Mouse (Mus musculus): Measurements from ENCODE around the gene Pecam1. TPM values are rescaled to one million over a fixed set of nuclear protein-coding genes. Genes with fewer than 3 reads are reported as not detected.

Pecam1 gene
- polyA plus RNA-seq, 1 experiment from 2014 or later, result 46.8 TPM

DNA sequence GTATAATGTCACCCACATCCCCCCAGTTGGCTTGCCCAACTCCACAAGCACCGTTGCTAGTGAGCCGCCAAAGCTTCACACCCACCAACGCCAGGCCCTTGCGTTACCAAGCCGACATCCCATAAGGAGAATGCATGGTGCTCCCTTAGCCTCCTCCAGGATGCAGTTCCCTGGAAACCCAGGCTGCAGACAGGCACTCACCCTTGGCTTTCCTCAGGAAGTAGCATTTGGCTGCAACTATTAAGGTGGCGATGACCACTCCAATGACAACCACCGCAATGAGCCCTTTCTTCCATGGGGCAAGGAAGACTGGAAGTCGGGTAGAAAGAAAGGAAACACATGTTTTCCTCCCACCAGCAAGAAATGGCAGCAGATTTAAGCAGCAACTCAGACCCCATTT, 66.4 kb downstream of the Pecam1 start:
- Histone ChIP-seq H3K36me3 (ENCODE audit: control insufficient read depth, insufficient read depth, low read length) (no peaks in the 10 kb centered on the region), H3K27me3 (replicated peaks; ENCODE audit: control insufficient read depth, insufficient read depth, low read length) (no peaks in the 10 kb centered on the region), H3K4me3 (ENCODE audit: low read depth, low read length) (no peak overlapping the region), H3K9me3 (ENCODE audit: control insufficient read depth, low read length) (no peaks in the 10 kb centered on the region), H3K9ac (ENCODE audit: low read depth, low read length) (no peak overlapping the region), H3K27ac (replicated peaks; ENCODE audit: low read depth, low read length) (no peak overlapping the region), H3K4me1 (ENCODE audit: control insufficient read depth, insufficient read depth, low read length) (no peaks in the 10 kb centered on the region), H3K4me2 (ENCODE audit: low read depth, low read length) (no peak overlapping the region)
- 93% methylated on average over 8 of the region's 8 CpGs for WGBS
- ATAC-seq (ENCODE audit: low read depth) (no peak), DNase-seq (ENCODE audit: low spot score) (no peak)

GRCm38 (mm10) chr11:106683345-106683744, 67.1 kb downstream of the Pecam1 start:
- H3K4me3 ChIP-seq (ENCODE audit: low read depth, low read length), result no peak overlapping the region
- ATAC-seq (ENCODE audit: low read depth), result no peak
- no peaks in the 10 kb centered on the region for H3K4me1 ChIP-seq (ENCODE audit: control insufficient read depth, insufficient read depth, low read length)
- H3K9me3 ChIP-seq (ENCODE audit: control insufficient read depth, low read length), result no peaks in the 10 kb centered on the region
- H3K36me3 ChIP-seq (ENCODE audit: control insufficient read depth, insufficient read depth, low read length), result no peaks in the 10 kb centered on the region
- H3K27me3 ChIP-seq (replicated peaks; ENCODE audit: control insufficient read depth, insufficient read depth, low read length), result no peaks in the 10 kb centered on the region
- H3K27ac ChIP-seq (replicated peaks; ENCODE audit: low read depth, low read length), result no peak overlapping the region
- no peak overlapping the region for H3K4me2 ChIP-seq (ENCODE audit: low read depth, low read length)
- 76% methylated on average over 3 of the region's 3 CpGs for WGBS
- no peak for DNase-seq (ENCODE audit: low spot score)
- H3K9ac ChIP-seq (ENCODE audit: low read depth, low read length), result no peak overlapping the region

GRCm38 (mm10) chr11:106681138-106681537, 69.3 kb downstream of the Pecam1 start:
- Histone ChIP-seq H3K9ac (ENCODE audit: low read depth, low read length) (no peak overlapping the region), H3K36me3 (ENCODE audit: control insufficient read depth, insufficient read depth, low read length) (no peaks in the 10 kb centered on the region), H3K27ac (replicated peaks; ENCODE audit: low read depth, low read length) (no peak overlapping the region), H3K4me1 (ENCODE audit: control insufficient read depth, insufficient read depth, low read length) (0 out of 2 replicates have a peak, but pooled peaks cover 5% of the 10 kb centered on the region), H3K4me2 (ENCODE audit: low read depth, low read length) (no peak overlapping the region), H3K9me3 (ENCODE audit: control insufficient read depth, low read length) (no peaks in the 10 kb centered on the region), H3K27me3 (replicated peaks; ENCODE audit: control insufficient read depth, insufficient read depth, low read length) (no peaks in the 10 kb centered on the region), H3K4me3 (ENCODE audit: low read depth, low read length) (no peak overlapping the region)
- 79% methylated on average over 6 of the region's 6 CpGs for WGBS
- ATAC-seq (ENCODE audit: low read depth) (no peak), DNase-seq (ENCODE audit: low spot score) (no peak)

DNA sequence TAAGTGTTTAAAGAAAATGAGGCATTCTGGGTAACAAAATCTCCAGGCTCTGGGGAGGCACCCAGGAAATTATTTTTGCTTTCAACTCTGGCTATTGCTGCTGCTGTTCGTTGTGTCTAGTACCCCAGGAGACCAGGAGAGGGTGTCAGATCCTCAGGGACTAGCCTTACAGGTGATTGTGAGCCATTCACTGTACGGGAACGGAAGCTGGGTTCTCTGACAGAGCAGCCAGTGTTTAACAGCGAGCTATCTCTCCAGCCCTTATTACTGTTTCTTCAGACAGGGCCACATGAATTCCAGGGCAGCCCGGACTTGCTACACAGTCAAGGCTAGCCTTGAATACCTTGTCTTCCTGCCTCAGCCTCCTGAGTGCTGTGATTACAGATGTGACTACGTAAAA, 70.6 kb downstream of the Pecam1 start:
- Histone ChIP-seq H3K36me3 (ENCODE audit: control insufficient read depth, insufficient read depth, low read length) (no peaks in the 10 kb centered on the region), H3K4me3 (ENCODE audit: low read depth, low read length) (no peak overlapping the region), H3K4me1 (ENCODE audit: control insufficient read depth, insufficient read depth, low read length) (peaks cover 9% of the 10 kb centered on the region), H3K9ac (ENCODE audit: low read depth, low read length) (no peak overlapping the region), H3K9me3 (ENCODE audit: control insufficient read depth, low read length) (no peaks in the 10 kb centered on the region), H3K27ac (replicated peaks; ENCODE audit: low read depth, low read length) (no peak overlapping the region), H3K4me2 (ENCODE audit: low read depth, low read length) (no peak overlapping the region), H3K27me3 (replicated peaks; ENCODE audit: control insufficient read depth, insufficient read depth, low read length) (no peaks in the 10 kb centered on the region)
- ATAC-seq (ENCODE audit: low read depth), result no peak
- 53% methylated on average over 6 of the region's 6 CpGs for WGBS
- DNase-seq (ENCODE audit: low spot score), result peak; percentile 38

DNA sequence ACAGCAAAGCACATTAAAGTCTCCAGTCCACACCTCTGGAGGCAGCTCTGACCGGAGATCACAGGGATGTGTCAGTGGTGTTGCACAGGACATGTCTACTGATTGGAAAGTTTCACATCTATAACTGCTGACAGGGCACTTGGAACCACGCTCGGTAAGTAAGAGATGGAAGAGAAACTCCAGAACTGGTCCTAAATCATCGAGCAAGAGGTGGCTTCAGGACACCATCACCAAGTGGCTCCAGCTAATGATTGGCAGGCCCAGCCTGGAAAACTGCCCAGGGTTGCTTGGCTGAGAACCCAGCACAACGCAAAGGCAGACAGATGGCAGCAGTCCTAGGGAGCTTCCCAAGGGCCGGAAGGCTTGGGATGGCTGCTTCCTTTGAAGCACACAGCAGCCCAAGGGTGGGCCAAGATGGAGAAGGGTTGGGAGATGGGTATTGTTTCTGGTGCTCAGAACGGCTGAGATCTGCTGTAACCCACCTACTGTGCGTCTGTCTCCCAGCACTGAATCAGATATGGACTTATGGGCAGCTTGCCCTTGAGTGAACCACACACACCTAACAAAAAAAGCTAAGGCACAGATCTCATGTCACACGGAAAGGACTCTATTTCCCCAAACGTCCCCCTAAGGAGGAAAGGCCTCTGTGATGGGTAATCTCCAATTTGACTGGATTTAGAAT, 72.4 kb downstream of the Pecam1 start:
- peaks cover 20% of the 10 kb centered on the region for H3K4me1 ChIP-seq (ENCODE audit: control insufficient read depth, insufficient read depth, low read length)
- H3K4me2 ChIP-seq (ENCODE audit: low read depth, low read length), result no peak overlapping the region
- no peak overlapping the region for H3K9ac ChIP-seq (ENCODE audit: low read depth, low read length)
- no peak overlapping the region for H3K27ac ChIP-seq (replicated peaks; ENCODE audit: low read depth, low read length)
- DNase-seq (ENCODE audit: low spot score) (peak; percentile 57), ATAC-seq (ENCODE audit: low read depth) (no peak)
- H3K4me3 ChIP-seq (ENCODE audit: low read depth, low read length), result no peak overlapping the region
- H3K9me3 ChIP-seq (ENCODE audit: control insufficient read depth, low read length), result no peaks in the 10 kb centered on the region
- no peaks in the 10 kb centered on the region for H3K36me3 ChIP-seq (ENCODE audit: control insufficient read depth, insufficient read depth, low read length)
- no peaks in the 10 kb centered on the region for H3K27me3 ChIP-seq (replicated peaks; ENCODE audit: control insufficient read depth, insufficient read depth, low read length)
- WGBS, result 76% methylated on average over 10 of the region's 10 CpGs

DNA sequence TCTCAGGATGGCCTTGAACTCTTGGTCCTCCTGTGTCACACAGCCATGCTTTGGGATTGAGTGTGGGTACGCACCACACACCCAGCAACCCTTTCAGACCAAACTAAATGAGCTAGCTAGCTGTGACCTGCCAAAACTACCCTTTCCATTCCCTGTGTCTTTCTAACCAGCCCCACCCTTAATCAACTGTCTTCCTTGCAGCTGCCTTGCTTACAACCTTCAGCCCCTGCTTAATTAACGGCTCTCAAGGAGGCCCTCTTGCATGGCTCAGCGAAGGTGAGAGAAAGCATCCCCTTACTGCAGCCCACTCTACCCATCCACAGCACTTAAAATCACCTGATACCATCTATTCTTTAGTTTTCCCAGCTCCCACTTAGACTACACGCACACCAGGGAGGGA, 73.1 kb downstream of the Pecam1 start:
- H3K4me2 ChIP-seq (ENCODE audit: low read depth, low read length), result no peak overlapping the region
- peaks cover 20% of the 10 kb centered on the region for H3K4me1 ChIP-seq (ENCODE audit: control insufficient read depth, insufficient read depth, low read length)
- H3K9ac ChIP-seq (ENCODE audit: low read depth, low read length), result no peak overlapping the region
- no peaks in the 10 kb centered on the region for H3K36me3 ChIP-seq (ENCODE audit: control insufficient read depth, insufficient read depth, low read length)
- no peak overlapping the region for H3K27ac ChIP-seq (replicated peaks; ENCODE audit: low read depth, low read length)
- 80% methylated on average over 4 of the region's 4 CpGs for WGBS
- no peaks in the 10 kb centered on the region for H3K27me3 ChIP-seq (replicated peaks; ENCODE audit: control insufficient read depth, insufficient read depth, low read length)
- H3K9me3 ChIP-seq (ENCODE audit: control insufficient read depth, low read length), result no peaks in the 10 kb centered on the region
- DNase-seq (ENCODE audit: low spot score) (no peak), ATAC-seq (ENCODE audit: low read depth) (no peak)
- no peak overlapping the region for H3K4me3 ChIP-seq (ENCODE audit: low read depth, low read length)

DNA sequence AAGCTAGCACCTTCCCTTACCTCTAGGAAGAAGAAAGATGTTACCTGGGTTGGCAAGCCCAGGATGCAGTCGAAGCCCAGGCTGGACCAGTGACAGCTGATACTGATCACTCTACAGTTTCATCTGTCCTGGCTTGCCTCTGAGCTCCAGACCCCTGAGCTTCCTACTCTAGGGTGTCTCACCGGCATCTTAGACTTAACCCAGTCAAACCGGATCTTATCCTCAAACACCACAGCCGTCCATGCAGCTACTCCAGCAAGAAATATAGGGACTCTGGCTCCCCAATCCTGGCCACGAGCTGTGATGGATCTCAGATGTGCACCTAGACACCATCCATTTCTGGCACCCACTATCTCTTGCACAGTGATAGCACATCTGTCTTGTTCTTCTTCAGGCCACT, 74.6 kb downstream of the Pecam1 start:
- Histone ChIP-seq H3K4me3 (ENCODE audit: low read depth, low read length) (no peak overlapping the region), H3K27ac (replicated peaks; ENCODE audit: low read depth, low read length) (peak overlapping the region; percentile 73; the same call in 1 of the 2 replicates), H3K9me3 (ENCODE audit: control insufficient read depth, low read length) (no peaks in the 10 kb centered on the region), H3K27me3 (replicated peaks; ENCODE audit: control insufficient read depth, insufficient read depth, low read length) (no peaks in the 10 kb centered on the region), H3K36me3 (ENCODE audit: control insufficient read depth, insufficient read depth, low read length) (no peaks in the 10 kb centered on the region), H3K9ac (ENCODE audit: low read depth, low read length) (no peak overlapping the region), H3K4me2 (ENCODE audit: low read depth, low read length) (no peak overlapping the region), H3K4me1 (ENCODE audit: control insufficient read depth, insufficient read depth, low read length) (peaks cover 20% of the 10 kb centered on the region)
- 75% methylated on average over 5 of the region's 5 CpGs for WGBS
- DNase-seq (ENCODE audit: low spot score) (no peak), ATAC-seq (ENCODE audit: low read depth) (no peak)

- H3K36me3 ChIP-seq (ENCODE audit: control insufficient read depth, insufficient read depth, low read length), result no peaks in the 10 kb centered on the region
- no peak overlapping the region for H3K9ac ChIP-seq (ENCODE audit: low read depth, low read length)
- peak overlapping the region; percentile 73 for H3K27ac ChIP-seq (replicated peaks; ENCODE audit: low read depth, low read length)
- peaks cover 20% of the 10 kb centered on the region for H3K4me1 ChIP-seq (ENCODE audit: control insufficient read depth, insufficient read depth, low read length)
- WGBS, result 47% methylated on average over 10 of the region's 10 CpGs
- no peaks in the 10 kb centered on the region for H3K27me3 ChIP-seq (replicated peaks; ENCODE audit: control insufficient read depth, insufficient read depth, low read length)
- peak overlapping the region; percentile 39; the same call in 1 of the 2 replicates for H3K4me2 ChIP-seq (ENCODE audit: low read depth, low read length)
- peak; percentile 33 for DNase-seq (ENCODE audit: low spot score)
- no peaks in the 10 kb centered on the region for H3K9me3 ChIP-seq (ENCODE audit: control insufficient read depth, low read length)
- no peak overlapping the region for H3K4me3 ChIP-seq (ENCODE audit: low read depth, low read length)
- ATAC-seq (ENCODE audit: low read depth), result no peak
Measured at GRCm38 (mm10) chr11:106675201-106675726, 75.2 kb downstream of the Pecam1 start.

DNA sequence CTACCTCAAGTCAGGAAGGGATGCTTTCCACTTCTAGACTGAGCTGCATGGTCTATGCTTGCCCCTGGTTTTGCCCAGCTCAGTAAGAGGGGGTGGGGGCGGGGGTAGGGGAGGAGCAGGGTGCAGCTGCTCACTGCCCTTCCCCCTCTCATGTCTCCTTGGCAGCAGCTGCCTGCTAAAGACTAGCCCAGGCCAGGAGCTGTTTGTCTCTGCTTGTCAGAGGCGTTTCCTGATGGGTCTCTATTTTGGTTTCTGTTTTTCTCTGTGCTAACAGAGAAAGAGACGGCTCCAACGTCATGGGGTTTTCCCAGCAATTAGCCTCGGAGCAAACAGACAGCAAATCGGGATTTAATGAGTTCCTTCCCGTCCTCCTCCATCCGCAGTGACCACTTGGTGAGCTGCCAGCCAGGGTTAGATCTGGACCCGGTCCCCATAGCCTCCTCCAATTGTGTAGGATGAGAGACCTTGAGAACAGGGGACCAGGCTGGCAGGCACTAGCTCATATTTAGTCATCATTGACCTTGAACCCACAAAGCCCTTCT, 75.7 kb downstream of the Pecam1 start:
- Histone ChIP-seq H3K9me3 (ENCODE audit: control insufficient read depth, low read length) (no peaks in the 10 kb centered on the region), H3K4me2 (ENCODE audit: low read depth, low read length) (peak overlapping the region; percentile 39), H3K27ac (replicated peaks; ENCODE audit: low read depth, low read length) (peak overlapping the region; percentile 73), H3K4me1 (ENCODE audit: control insufficient read depth, insufficient read depth, low read length) (peaks cover 21% of the 10 kb centered on the region), H3K9ac (ENCODE audit: low read depth, low read length) (no peak overlapping the region), H3K27me3 (replicated peaks; ENCODE audit: control insufficient read depth, insufficient read depth, low read length) (no peaks in the 10 kb centered on the region), H3K36me3 (ENCODE audit: control insufficient read depth, insufficient read depth, low read length) (no peaks in the 10 kb centered on the region), H3K4me3 (ENCODE audit: low read depth, low read length) (no peak overlapping the region)
- ATAC-seq (ENCODE audit: low read depth), result peak; percentile 83
- 2% methylated on average over 8 of the region's 9 CpGs for WGBS
- peak; percentile 93 for DNase-seq (ENCODE audit: low spot score)

Data from embryonic facial prominence, embryonic 14.5 days (tissue).